Mouse (Mus musculus): ENCODE measurements around the gene Btnl4.

The Btnl4 gene

GRCm38 (mm10) chr17:34437606-34438005 lies 39.5 kb downstream of the Btnl4 start:
- DNase-seq (ENCODE audit: low read depth, low spot score), result no peak

GRCm38 (mm10) chr17:34437120-34437519 lies 40.0 kb downstream of the Btnl4 start:
- no peak for DNase-seq (ENCODE audit: low read depth, low spot score)

GRCm38 (mm10) chr17:34427597-34427996 lies 49.5 kb downstream of the Btnl4 start:
- no peak for DNase-seq (ENCODE audit: low read depth, low spot score)

GRCm38 (mm10) chr17:34420014-34420413 lies 57.1 kb downstream of the Btnl4 start:
- DNase-seq (ENCODE audit: low read depth, low spot score), result no peak

Data from mesoderm, embryonic 11.5 days (tissue).